Mouse (Mus musculus): Measurements from ENCODE around the gene Ccdc148. TPM values are rescaled to one million over a fixed set of nuclear protein-coding genes. Genes with fewer than 3 reads are reported as not detected.

Gene Ccdc148
- polyA plus RNA-seq, 1 experiment = 0.02 TPM

- no peaks in the 10 kb centered on the region for H3K79me2 ChIP-seq (ENCODE audit: control insufficient read depth, insufficient read depth)
- no peak overlapping the region for H3ac ChIP-seq (ENCODE audit: control insufficient read depth, insufficient read length, low read depth)
- no peak for TF ChIP-seq CTCF (IDR thresholded peaks at IDR 0.05; ENCODE audit: control insufficient read depth, insufficient read depth, insufficient read length)
- TF ChIP-seq FOSL1 (IDR thresholded peaks at IDR 0.05; ENCODE audit: insufficient read depth, low read length, poor library complexity, severe bottlenecking) = no peak
- TF ChIP-seq USF1 (IDR thresholded peaks at IDR 0.05; ENCODE audit: low read depth) = no peak
- no peaks in the 10 kb centered on the region for H3K79me3 ChIP-seq (ENCODE audit: low read depth)
- no peak overlapping the region for H3K4me3 ChIP-seq (ENCODE audit: insufficient read depth, poor library complexity, severe bottlenecking)
- no peaks in the 10 kb centered on the region for H3K36me3 ChIP-seq (ENCODE audit: control insufficient read depth, insufficient read depth)
- H3K27me3 ChIP-seq (ENCODE audit: control insufficient read depth, insufficient read depth, insufficient read length) = peaks cover 13% of the 10 kb centered on the region
Observed at GRCm38 (mm10) chr2:58773833-58774232, 386.6 kb downstream of the Ccdc148 start.

Other genes with a start within 250 kb of the Ccdc148 start
- gene Pkp4, start 167 bp upstream of the Ccdc148 start, polyA plus RNA-seq (2012; fragmentation: generic; extraction: Trizol) = 23.0 TPM